In the genomic region with DNA sequence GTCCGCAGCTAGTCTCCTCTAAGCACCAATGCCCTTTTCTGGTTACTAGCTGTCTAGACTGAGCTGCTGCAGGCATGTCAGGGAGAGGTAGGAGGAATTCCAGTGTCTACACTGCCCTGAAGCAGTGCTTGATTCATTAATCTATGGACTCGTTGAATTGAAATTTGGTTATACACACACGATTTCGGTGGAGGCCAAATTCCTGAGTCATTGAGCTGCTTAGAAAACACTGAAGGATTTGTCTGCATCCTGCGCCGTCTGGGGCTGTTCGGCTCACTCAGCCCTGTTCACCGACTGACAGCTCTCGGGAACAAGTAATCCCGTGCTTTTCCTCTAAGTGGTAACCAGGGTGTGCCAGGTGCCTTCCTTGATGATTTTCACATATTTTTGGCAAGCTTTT, we compare ENCODE assay signal across 17 mouse cellular contexts. TPM values are rescaled to one million over a fixed set of nuclear protein-coding genes. Genes with fewer than 3 reads are reported as not detected.
DNase-seq lines count a peak whose midpoint lies in the region; ATAC-seq lines count a peak whose summit lies in the region.
"Had no signal": no experiment of that assay in that cellular context is flagged by ENCODE, and none has a peak within 500 bp of the region (broad histone marks: within the 10 kb centered on the region; RNA-seq: fewer than 3 reads in every experiment).

No protein-coding gene starts in this region.

- H3K4me2 ChIP-seq in heart, embryonic 16.5 days (ENCODE audit: low read depth, low read length) = 0 out of 2 replicates have a peak overlapping the region, but pooled peaks have one; percentile 13
- peak overlapping the region; percentile 89 for H3K4me2 ChIP-seq in midbrain, embryonic 16.5 days (ENCODE audit: low read length)
- H3K4me2 ChIP-seq in midbrain, embryonic 15.5 days = no peak overlapping the region; the same call in none of the 2 replicates
- H3K4me2 ChIP-seq in intestine, embryonic 14.5 days (ENCODE audit: low read length) = peak overlapping the region; percentile 79
- H3K4me2 ChIP-seq: liver, embryonic 11.5 days had no signal

- no peak overlapping the region for H3K4me3 ChIP-seq in heart, embryonic 16.5 days (ENCODE audit: low read length)
- H3K4me3 ChIP-seq in midbrain, embryonic 16.5 days (ENCODE audit: low read depth, low read length) = no peak overlapping the region
- no peak overlapping the region for H3K4me3 ChIP-seq in midbrain, embryonic 15.5 days
- peak overlapping the region; percentile 8; the same call in 1 of the 2 replicates for H3K4me3 ChIP-seq in intestine, embryonic 14.5 days (ENCODE audit: low read depth, low read length)

- peaks cover 17% of the 10 kb centered on the region for H3K4me1 ChIP-seq in heart, embryonic 16.5 days (ENCODE audit: control insufficient read depth, insufficient read depth, low read length)
- H3K4me1 ChIP-seq in midbrain, embryonic 16.5 days (ENCODE audit: control insufficient read depth, insufficient read depth, low read length) = peaks cover 19% of the 10 kb centered on the region
- H3K4me1 ChIP-seq in midbrain, embryonic 15.5 days = peaks cover 29% of the 10 kb centered on the region
- H3K4me1 ChIP-seq in intestine, embryonic 14.5 days (replicated peaks; ENCODE audit: control insufficient read depth, insufficient read depth, low read length) = peaks cover 6% of the 10 kb centered on the region

- H3K9me3 ChIP-seq in heart, embryonic 16.5 days (replicated peaks; ENCODE audit: control insufficient read depth, low read length) = no peaks in the 10 kb centered on the region
- H3K9me3 ChIP-seq in midbrain, embryonic 16.5 days (replicated peaks; ENCODE audit: control insufficient read depth, low read length, poor library complexity, severe bottlenecking) = no peaks in the 10 kb centered on the region
- no peaks in the 10 kb centered on the region for H3K9me3 ChIP-seq in midbrain, embryonic 15.5 days
- H3K9me3 ChIP-seq in intestine, embryonic 14.5 days (ENCODE audit: control insufficient read depth, low read length) = no peaks in the 10 kb centered on the region

- H3K27me3 ChIP-seq in heart, embryonic 16.5 days (ENCODE audit: control insufficient read depth, insufficient read depth, low read length) = no peaks in the 10 kb centered on the region
- H3K27me3 ChIP-seq in midbrain, embryonic 16.5 days (ENCODE audit: control insufficient read depth, insufficient read depth, low read depth, low read length) = 0 out of 2 replicates have a peak, but pooled peaks cover 2% of the 10 kb centered on the region
- H3K27me3 ChIP-seq in midbrain, embryonic 15.5 days (replicated peaks) = peaks cover 3% of the 10 kb centered on the region; the same call in 1 of the 2 replicates
- H3K27me3 ChIP-seq in intestine, embryonic 14.5 days (replicated peaks; ENCODE audit: control insufficient read depth, insufficient read depth, low read length) = no peaks in the 10 kb centered on the region; the same call in 1 of the 2 replicates
- H3K27me3 ChIP-seq: Patski had no signal

- 77% methylated on average over 10 of the region's 10 CpGs for WGBS in heart, embryonic 16.5 days
- 70% methylated on average over 10 of the region's 10 CpGs for WGBS in midbrain, embryonic 16.5 days
- 65% methylated on average over 10 of the region's 10 CpGs for WGBS in midbrain, embryonic 15.5 days
- WGBS in intestine, embryonic 14.5 days = 67% methylated on average over 10 of the region's 10 CpGs

- H3K9ac ChIP-seq in heart, embryonic 16.5 days (ENCODE audit: low read length) = no peak overlapping the region
- no peak overlapping the region for H3K9ac ChIP-seq in midbrain, embryonic 16.5 days (ENCODE audit: low read depth, low read length)
- no peak overlapping the region for H3K9ac ChIP-seq in midbrain, embryonic 15.5 days
- no peak overlapping the region for H3K9ac ChIP-seq in intestine, embryonic 14.5 days (ENCODE audit: low read length)

- no peaks in the 10 kb centered on the region for H3K36me3 ChIP-seq in heart, embryonic 16.5 days (ENCODE audit: control insufficient read depth, insufficient read depth)
- peaks cover 4% of the 10 kb centered on the region; the same call in 1 of the 2 replicates for H3K36me3 ChIP-seq in midbrain, embryonic 16.5 days (ENCODE audit: control insufficient read depth, insufficient read depth, low read length)
- H3K36me3 ChIP-seq in midbrain, embryonic 15.5 days (replicated peaks) = no peaks in the 10 kb centered on the region
- H3K36me3 ChIP-seq in intestine, embryonic 14.5 days (ENCODE audit: control insufficient read depth, insufficient read depth, low read length) = peaks cover 8% of the 10 kb centered on the region

- H3K27ac ChIP-seq in heart, embryonic 16.5 days (ENCODE audit: low read length) = no peak overlapping the region
- no peak overlapping the region for H3K27ac ChIP-seq in midbrain, embryonic 16.5 days (ENCODE audit: low read length)
- H3K27ac ChIP-seq in midbrain, embryonic 15.5 days = no peak overlapping the region
- no peak overlapping the region for H3K27ac ChIP-seq in intestine, embryonic 14.5 days (ENCODE audit: low read depth)

- ATAC-seq in heart, embryonic 16.5 days (replicated peaks; ENCODE audit: extremely low read depth, insufficient read depth, low FRiP score) = no peak
- ATAC-seq in midbrain, embryonic 16.5 days = no peak
- no peak for ATAC-seq in midbrain, embryonic 15.5 days (replicated peaks)
- no peak for ATAC-seq in intestine, embryonic 14.5 days (replicated peaks; ENCODE audit: low FRiP score, low TSS enrichment, low read depth)
- ATAC-seq: Patski had no signal

- DNase-seq in heart, postnatal 4 days = no peak
- no peak for DNase-seq in intestine, embryonic 14.5 days (ENCODE audit: low spot score)
- no peak for DNase-seq in frontal cortex, postnatal 25 days (ENCODE audit: low spot score in 2 of 2)
- DNase-seq in layer of hippocampus, postnatal 10 days (ENCODE audit: low spot score in 2 of 2) = no peak
- DNase-seq: heart, postnatal 14 days; thymus, postnatal 36 days had no signal

RNA-seq across cellular contexts. Expression of a gene that starts 2.3 kb away (rescaled TPM):
- polyA plus RNA-seq in heart, embryonic 16.5 days (2015; fragmentation: Nextera tagmentation; extraction: Ambion mirVana) = 8.9 and 10.4 TPM in 2 replicates
- 10 to 100 TPM; 13.4 to 18.1 TPM for total RNA-seq in heart, postnatal 4 days (2021)
- polyA plus RNA-seq in midbrain, embryonic 16.5 days (2015; fragmentation: Nextera tagmentation; extraction: Ambion mirVana) = 10.1 and 13.0 TPM in 2 replicates
- polyA plus RNA-seq in midbrain, embryonic 15.5 days (2015; fragmentation: Nextera tagmentation; extraction: Ambion mirVana) = 7.3 and 9.1 TPM in 2 replicates
- 23.4 and 24.8 TPM in 2 replicates for polyA plus RNA-seq in intestine, embryonic 14.5 days (2014; fragmentation: Nextera tagmentation; extraction: Ambion mirVana)
- total RNA-seq in layer of hippocampus, postnatal 10 days (2021) = 10 to 100 TPM; 38.7 to 39.1 TPM

RNA-seq across cellular contexts. Expression of a gene that starts 55.1 kb away (rescaled TPM):
- not detected in 2 replicates for polyA plus RNA-seq in heart, embryonic 16.5 days (2015; fragmentation: Nextera tagmentation; extraction: Ambion mirVana)
- total RNA-seq in heart, postnatal 4 days (2021) = not detected
- not detected in 2 replicates for polyA plus RNA-seq in midbrain, embryonic 16.5 days (2015; fragmentation: Nextera tagmentation; extraction: Ambion mirVana)
- not detected in 2 replicates for polyA plus RNA-seq in midbrain, embryonic 15.5 days (2015; fragmentation: Nextera tagmentation; extraction: Ambion mirVana)
- polyA plus RNA-seq in intestine, embryonic 14.5 days (2014; fragmentation: Nextera tagmentation; extraction: Ambion mirVana) = not detected in 2 replicates
- total RNA-seq in layer of hippocampus, postnatal 10 days (2021) = not detected
- total RNA-seq: adrenal gland, adult 18-20 months; common myeloid progenitor, adult 5-6 weeks; gastrocnemius, adult 8-10 months; heart, postnatal 14 days; layer of hippocampus, adult 18-20 months; left cerebral cortex, postnatal 25 days had no signal
- polyA plus RNA-seq: kidney, embryonic 14.5 days; liver, embryonic 11.5 days; Patski had no signal
